Mouse (Mus musculus): ENCODE data around the gene Zswim8. TPM values are rescaled to one million over a fixed set of nuclear protein-coding genes. Genes with fewer than 3 reads are reported as not detected.

The Zswim8 gene
- polyA plus RNA-seq, 2 experiments, result 3.1 to 16.8 TPM

DNA sequence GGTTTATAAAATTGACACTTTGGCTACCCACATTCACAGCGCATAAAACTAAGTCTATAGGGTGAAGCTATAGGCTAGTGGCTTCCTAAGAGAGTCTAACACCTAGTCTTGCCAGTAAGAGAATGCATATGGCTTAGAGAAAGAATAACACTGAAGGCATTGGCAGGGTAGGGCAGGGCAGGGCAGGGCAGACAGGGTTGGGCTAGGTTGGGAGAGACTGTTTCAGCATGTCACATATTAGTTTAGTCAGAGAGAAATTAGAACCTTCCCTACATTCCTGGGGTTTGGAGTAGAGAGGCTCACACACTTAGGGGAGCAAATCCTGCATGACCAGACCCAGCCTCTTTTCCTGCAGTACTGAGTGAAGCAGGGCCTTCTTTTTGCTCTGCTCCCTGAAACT is 39.9 kb upstream of the Zswim8 start:
- DNase-seq (ENCODE audit: low read depth in 3 of 3, low spot score in 3 of 3) (no peak), ATAC-seq (ENCODE audit: insufficient read depth) (no peak)
- H3K27me3 ChIP-seq (ENCODE audit: control insufficient read depth, insufficient read depth, low read length), result peaks cover 18% of the 10 kb centered on the region
- no peaks in the 10 kb centered on the region for H3K36me3 ChIP-seq (replicated peaks; ENCODE audit: control insufficient read depth, insufficient read depth, low read depth)
- no peaks in the 10 kb centered on the region for H3K4me1 ChIP-seq (replicated peaks; ENCODE audit: control insufficient read depth in 2 of 2, insufficient read depth in 2 of 2, low read length in 1 of 2)
- no peaks in the 10 kb centered on the region for H3K9me3 ChIP-seq (ENCODE audit: control insufficient read depth, low read length)
- H3K27ac ChIP-seq, result no peak overlapping the region
- H3K9ac ChIP-seq (replicated peaks), result no peak overlapping the region
- no peak overlapping the region for H3K4me2 ChIP-seq (ENCODE audit: low read depth)
- 66% methylated on average over 1 of the region's 1 CpGs for WGBS (ENCODE audit: insufficient replicate concordance)
- no peak overlapping the region for H3K4me3 ChIP-seq (ENCODE audit: insufficient read depth in 1 of 2, low read depth in 2 of 2, low read length in 2 of 2)
- TF ChIP-seq CTCF (IDR thresholded peaks at IDR 0.05; ENCODE audit: low read depth), result no peak
- no peak for TF ChIP-seq EP300 (IDR thresholded peaks at IDR 0.05; ENCODE audit: low read depth)

DNA sequence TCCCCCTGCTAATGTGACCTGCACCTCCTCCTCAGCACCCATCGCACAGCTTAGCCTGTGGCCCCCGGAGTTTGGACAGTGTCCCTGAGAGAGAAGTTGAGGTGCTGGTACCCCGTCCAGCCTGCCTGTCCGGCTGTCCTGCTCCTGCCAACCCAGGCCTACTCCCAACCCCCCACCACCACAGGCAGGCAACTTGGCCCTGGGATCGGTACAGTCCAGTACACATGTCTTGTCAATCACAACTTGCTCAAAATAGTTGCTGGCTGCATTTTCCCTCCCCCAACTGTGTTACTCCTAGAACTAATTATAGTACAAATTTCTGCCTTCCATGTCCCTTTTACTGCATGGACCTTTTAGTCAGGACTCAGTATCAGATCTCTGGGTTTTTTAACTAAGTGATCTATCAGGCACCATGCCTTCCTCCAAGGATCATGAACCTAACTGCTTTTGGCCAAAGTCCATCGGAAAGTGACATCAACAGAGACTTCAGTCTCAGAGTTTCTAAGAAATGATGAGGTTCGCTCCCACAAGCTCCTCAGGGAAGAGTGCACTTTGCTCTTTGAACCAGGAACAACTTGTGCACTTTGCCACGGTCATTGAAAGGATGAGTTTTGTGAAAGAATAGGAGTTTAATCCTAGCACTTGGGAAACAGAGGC is 39.1 kb upstream of the Zswim8 start, which contains the start of gene Synpo2l:
Synpo2l (minus strand) TSS at position 201 of the 657 bp plus-strand sequence.
- Histone ChIP-seq H3K27me3 (ENCODE audit: control insufficient read depth, insufficient read depth, low read length) (peaks cover 10% of the 10 kb centered on the region), H3K36me3 (replicated peaks; ENCODE audit: control insufficient read depth, insufficient read depth, low read depth) (no peaks in the 10 kb centered on the region), H3K4me1 (replicated peaks; ENCODE audit: control insufficient read depth in 2 of 2, insufficient read depth in 2 of 2, low read length in 1 of 2) (peaks cover 0 to 2% of the 10 kb centered on the region in 2 experiments; a peak in 2 of 4 replicates), H3K4me3 (ENCODE audit: insufficient read depth in 1 of 2, low read depth in 2 of 2, low read length in 2 of 2) (no peak within 1 kb of the TSS), H3K4me2 (ENCODE audit: low read depth) (no peak within 1 kb of the TSS), H3K9me3 (ENCODE audit: control insufficient read depth, low read length) (no peaks in the 10 kb centered on the region), H3K27ac (no peak within 1 kb of the TSS), H3K9ac (replicated peaks) (no peak within 1 kb of the TSS)
- DNase-seq (ENCODE audit: low read depth in 3 of 3, low spot score in 3 of 3) (no peak), ATAC-seq (ENCODE audit: insufficient read depth) (no peak)
- WGBS (ENCODE audit: insufficient replicate concordance), result 63% methylated on average over 8 of the region's 8 CpGs
- TF ChIP-seq CTCF (IDR thresholded peaks at IDR 0.05; ENCODE audit: low read depth), result no peak
- TF ChIP-seq EP300 (IDR thresholded peaks at IDR 0.05; ENCODE audit: low read depth), result no peak

- TF ChIP-seq EP300 (IDR thresholded peaks at IDR 0.05; ENCODE audit: low read depth), result no peak
- peak; percentile 55 for TF ChIP-seq CTCF (IDR thresholded peaks at IDR 0.05; ENCODE audit: low read depth)
- ATAC-seq (ENCODE audit: insufficient read depth) (no peak), DNase-seq (ENCODE audit: low read depth in 3 of 3, low spot score in 3 of 3) (peak in 1 of 3 experiments; percentile 43)
- no peak overlapping the region for H3K9ac ChIP-seq (replicated peaks)
- H3K27ac ChIP-seq, result no peak overlapping the region
- H3K4me2 ChIP-seq (ENCODE audit: low read depth), result peak overlapping the region; percentile 86
- H3K27me3 ChIP-seq (ENCODE audit: control insufficient read depth, insufficient read depth, low read length), result no peaks in the 10 kb centered on the region
- WGBS (ENCODE audit: insufficient replicate concordance), result 86% methylated on average over 2 of the region's 2 CpGs
- H3K4me1 ChIP-seq (replicated peaks; ENCODE audit: control insufficient read depth in 2 of 2, insufficient read depth in 2 of 2, low read length in 1 of 2), result peaks cover 8 to 9% of the 10 kb centered on the region in 2 experiments; a peak in 3 of 4 replicates
- H3K9me3 ChIP-seq (ENCODE audit: control insufficient read depth, low read length), result no peaks in the 10 kb centered on the region
- H3K4me3 ChIP-seq (ENCODE audit: insufficient read depth in 1 of 2, low read depth in 2 of 2, low read length in 2 of 2), result no peak overlapping the region; a peak in 1 of 4 replicates
- H3K36me3 ChIP-seq (replicated peaks; ENCODE audit: control insufficient read depth, insufficient read depth, low read depth), result peaks cover 19% of the 10 kb centered on the region
These were observed 34.4 kb upstream of the Zswim8 start for GRCm38 (mm10) chr14:20672990-20673389.

- peaks cover 8 to 9% of the 10 kb centered on the region in 2 experiments; a peak in 3 of 4 replicates for H3K4me1 ChIP-seq (replicated peaks; ENCODE audit: control insufficient read depth in 2 of 2, insufficient read depth in 2 of 2, low read length in 1 of 2)
- peak overlapping the region; percentile 46 for H3K9ac ChIP-seq (replicated peaks)
- 7% methylated on average over 13 of the region's 13 CpGs for WGBS (ENCODE audit: insufficient replicate concordance)
- DNase-seq (ENCODE audit: low read depth in 3 of 3, low spot score in 3 of 3), result peak in 1 of 3 experiments; percentile 58
- peak overlapping the region; percentile 67 to 75 for H3K4me3 ChIP-seq (ENCODE audit: insufficient read depth in 1 of 2, low read depth in 2 of 2, low read length in 2 of 2)
- no peaks in the 10 kb centered on the region for H3K9me3 ChIP-seq (ENCODE audit: control insufficient read depth, low read length)
- no peaks in the 10 kb centered on the region for H3K27me3 ChIP-seq (ENCODE audit: control insufficient read depth, insufficient read depth, low read length)
- H3K27ac ChIP-seq, result peak overlapping the region; percentile 59
- peak; percentile 66 for ATAC-seq (ENCODE audit: insufficient read depth)
- no peak for TF ChIP-seq EP300 (IDR thresholded peaks at IDR 0.05; ENCODE audit: low read depth)
- TF ChIP-seq CTCF (IDR thresholded peaks at IDR 0.05; ENCODE audit: low read depth), result no peak
- peak overlapping the region; percentile 86 for H3K4me2 ChIP-seq (ENCODE audit: low read depth)
- H3K36me3 ChIP-seq (replicated peaks; ENCODE audit: control insufficient read depth, insufficient read depth, low read depth), result peaks cover 26% of the 10 kb centered on the region
These were observed 33.7 kb upstream of the Zswim8 start for GRCm38 (mm10) chr14:20673735-20674063.

- WGBS (ENCODE audit: insufficient replicate concordance), result under 1% methylated on average over 43 of the region's 43 CpGs
- no peaks in the 10 kb centered on the region for H3K27me3 ChIP-seq (ENCODE audit: control insufficient read depth, insufficient read depth, low read length)
- ATAC-seq (ENCODE audit: insufficient read depth) (peak; percentile 95), DNase-seq (ENCODE audit: low read depth in 3 of 3, low spot score in 3 of 3) (peak; percentile 98)
- peak within 1 kb of the TSS; percentile 75 to 99 for H3K4me3 ChIP-seq (ENCODE audit: insufficient read depth in 1 of 2, low read depth in 2 of 2, low read length in 2 of 2)
- peaks cover 31% of the 10 kb centered on the region for H3K36me3 ChIP-seq (replicated peaks; ENCODE audit: control insufficient read depth, insufficient read depth, low read depth)
- peak within 1 kb of the TSS; percentile 79 for H3K9ac ChIP-seq (replicated peaks)
- no peak for TF ChIP-seq EP300 (IDR thresholded peaks at IDR 0.05; ENCODE audit: low read depth)
- no peak for TF ChIP-seq CTCF (IDR thresholded peaks at IDR 0.05; ENCODE audit: low read depth)
- H3K9me3 ChIP-seq (ENCODE audit: control insufficient read depth, low read length), result no peaks in the 10 kb centered on the region
- H3K27ac ChIP-seq, result peak within 1 kb of the TSS; percentile 59
- peak within 1 kb of the TSS; percentile 97 for H3K4me2 ChIP-seq (ENCODE audit: low read depth)
- H3K4me1 ChIP-seq (replicated peaks; ENCODE audit: control insufficient read depth in 2 of 2, insufficient read depth in 2 of 2, low read length in 1 of 2), result peaks cover 8 to 9% of the 10 kb centered on the region in 2 experiments; a peak in 3 of 4 replicates
These were observed 33.1 kb upstream of the Zswim8 start, which contains the start of gene Sec24c for GRCm38 (mm10) chr14:20674064-20674833. Gene Sec24c, plus strand, starts transcription at chr14:20674308.
